Mouse (Mus musculus) thymus, postnatal 14 days (tissue): ENCODE results near the gene Mprip.
A peak's percentile ranks its signal among the peaks of the same experiment; 100 is the strongest.

Source experiments
- DNase-seq: peaks from one replicate; pipeline ENCODE4 v3.0.0; 2021

Mprip gene

GRCm38 (mm10) chr11:59769307-59769706, 108.2 kb downstream of the Mprip start:
- no peak for DNase-seq

- DNase-seq, result no peak
Measured at GRCm38 (mm10) chr11:59769738-59770137, 108.6 kb downstream of the Mprip start.

GRCm38 (mm10) chr11:59770753-59771152, 109.6 kb downstream of the Mprip start:
- DNase-seq, result no peak

GRCm38 (mm10) chr11:59772291-59772690, 111.2 kb downstream of the Mprip start:
- no peak for DNase-seq

- DNase-seq, result no peak
Measured at GRCm38 (mm10) chr11:59772902-59773301, 111.8 kb downstream of the Mprip start.

GRCm38 (mm10) chr11:59774522-59774921, 113.4 kb downstream of the Mprip start:
- DNase-seq, result no peak

GRCm38 (mm10) chr11:59775435-59776148, 114.5 kb downstream of the Mprip start:
- DNase-seq, result no peak

- DNase-seq, result no peak
Measured at GRCm38 (mm10) chr11:59777259-59777658, 116.2 kb downstream of the Mprip start.

- peak; percentile 88 for DNase-seq
Measured at GRCm38 (mm10) chr11:59778181-59778873, 117.2 kb downstream of the Mprip start.

GRCm38 (mm10) chr11:59778874-59779223, 117.7 kb downstream of the Mprip start:
- DNase-seq, result no peak

- DNase-seq, result no peak
Measured at GRCm38 (mm10) chr11:59779406-59779805, 118.3 kb downstream of the Mprip start.

- no peak for DNase-seq
Measured at GRCm38 (mm10) chr11:59780241-59780640, 119.1 kb downstream of the Mprip start.

GRCm38 (mm10) chr11:59782091-59782590, 121.0 kb downstream of the Mprip start:
- DNase-seq, result no peak

- DNase-seq, result no peak
Measured at GRCm38 (mm10) chr11:59783591-59783990, 122.5 kb downstream of the Mprip start.

- no peak for DNase-seq
Measured at GRCm38 (mm10) chr11:59786444-59787198, 125.5 kb downstream of the Mprip start.

- DNase-seq, result peak; percentile 72
Measured at GRCm38 (mm10) chr11:59787199-59787781, 126.2 kb downstream of the Mprip start, which contains the start of gene Pld6. Pld6 (minus strand) TSS chr11:59787645.

GRCm38 (mm10) chr11:59789311-59789710, 128.2 kb downstream of the Mprip start:
- no peak for DNase-seq

GRCm38 (mm10) chr11:59793390-59793789, 132.3 kb downstream of the Mprip start:
- DNase-seq, result no peak

- no peak for DNase-seq
Measured at GRCm38 (mm10) chr11:59800412-59800811, 139.3 kb downstream of the Mprip start.

GRCm38 (mm10) chr11:59801881-59802280, 140.8 kb downstream of the Mprip start:
- no peak for DNase-seq

GRCm38 (mm10) chr11:59803516-59803915, 142.4 kb downstream of the Mprip start:
- DNase-seq, result no peak

GRCm38 (mm10) chr11:59804409-59805110, 143.5 kb downstream of the Mprip start:
- DNase-seq, result no peak
